Mouse (Mus musculus) testis, adult 2 months (tissue): ENCODE measurements around the gene Ranbp9. TPM values are rescaled to one million over a fixed set of nuclear protein-coding genes. Genes with fewer than 3 reads are reported as not detected.
A peak's percentile ranks its signal among the peaks of the same experiment; 100 is the strongest.

Experiments used
- H3K27ac ChIP-seq: fragments of 200-500 bp; 2 replicates; pipeline ENCODE4 v1.5.1; 2012; ENCODE audit warnings: low read depth, low read length; ENCODE audit not compliant: control insufficient read depth, insufficient read depth
- H3K27me3 ChIP-seq: fragments of 200-500 bp; 2 replicates; pipeline ENCODE4 v1.6.1; 2012; ENCODE audit warnings: mild to moderate bottlenecking, low read length, moderate library complexity; ENCODE audit not compliant: control insufficient read depth, insufficient read depth
- H3K36me3 ChIP-seq: fragments of 200-500 bp; 2 replicates; pipeline ENCODE4 v1.6.1; 2012; ENCODE audit warnings: mild to moderate bottlenecking, low read length; ENCODE audit not compliant: control insufficient read depth, insufficient read depth
- H3K4me1 ChIP-seq: fragments of 200-500 bp; 2 replicates; pipeline ENCODE4 v1.6.1; 2012; ENCODE audit warnings: low read length; ENCODE audit not compliant: control insufficient read depth, insufficient read depth
- H3K4me3 ChIP-seq: fragments of 200-500 bp; 2 replicates; pipeline ENCODE4 v1.5.1; 2012; ENCODE audit warnings: low read depth, mild to moderate bottlenecking, low read length, moderate library complexity, mixed read lengths; ENCODE audit not compliant: control insufficient read depth
- CTCF ChIP-seq: fragments of 200-500 bp; IDR thresholded peaks from 2 replicates; pipeline ENCODE4 v1.5.1; 2012; ENCODE audit warnings: low read depth, mild to moderate bottlenecking, inconsistent platforms, low read length, moderate library complexity; ENCODE audit not compliant: control insufficient read depth, insufficient read depth, insufficient replicate concordance
- POLR2A ChIP-seq: fragments of 200-500 bp; IDR thresholded peaks from 2 replicates; pipeline ENCODE4 v1.6.1; 2012; ENCODE audit warnings: low read depth, mild to moderate bottlenecking, inconsistent platforms, low read length, moderate library complexity; ENCODE audit not compliant: control insufficient read depth
- polyA plus RNA-seq: library from polyadenylated mRNA; depleted of rRNA; stranded (reverse); fragments of >200 nt; gene quantifications from 2 replicates; pipeline ENCODE4 v1.2.3, GENCODE M21; 2012

Ranbp9 gene
- polyA plus RNA-seq, 1 experiment, result 164 TPM

DNA sequence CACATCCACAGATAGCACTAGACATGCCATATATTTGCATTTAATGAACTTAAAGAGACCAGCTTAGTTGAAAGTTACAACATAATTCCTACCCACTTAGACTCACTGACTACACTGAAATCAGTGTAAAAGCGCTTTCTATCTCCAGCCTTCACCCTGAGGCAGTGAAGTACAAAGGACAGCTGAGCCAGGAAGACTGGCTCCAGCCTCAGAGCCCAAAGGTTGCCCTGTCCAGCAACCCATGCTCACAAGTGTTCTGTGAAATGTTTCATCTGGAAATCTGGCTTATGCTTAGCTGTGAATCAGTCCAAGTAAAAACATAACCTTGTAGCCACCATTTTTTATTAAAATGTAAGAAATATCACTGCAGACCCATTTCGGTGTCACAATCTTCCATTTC lies 67.5 kb downstream of the Ranbp9 start:
- TF ChIP-seq CTCF (no peak), POLR2A (no peak)
- no peaks in the 10 kb centered on the region for H3K4me1 ChIP-seq
- H3K36me3 ChIP-seq, result peaks cover 4% of the 10 kb centered on the region
- no peak overlapping the region for H3K27ac ChIP-seq
- H3K27me3 ChIP-seq, result no peaks in the 10 kb centered on the region
- H3K4me3 ChIP-seq, result no peak overlapping the region

GRCm38 (mm10) chr13:43412311-43412710 lies 68.8 kb downstream of the Ranbp9 start:
- Histone ChIP-seq H3K36me3 (peaks cover 4% of the 10 kb centered on the region), H3K4me3 (no peak overlapping the region), H3K27ac (no peak overlapping the region)

DNA sequence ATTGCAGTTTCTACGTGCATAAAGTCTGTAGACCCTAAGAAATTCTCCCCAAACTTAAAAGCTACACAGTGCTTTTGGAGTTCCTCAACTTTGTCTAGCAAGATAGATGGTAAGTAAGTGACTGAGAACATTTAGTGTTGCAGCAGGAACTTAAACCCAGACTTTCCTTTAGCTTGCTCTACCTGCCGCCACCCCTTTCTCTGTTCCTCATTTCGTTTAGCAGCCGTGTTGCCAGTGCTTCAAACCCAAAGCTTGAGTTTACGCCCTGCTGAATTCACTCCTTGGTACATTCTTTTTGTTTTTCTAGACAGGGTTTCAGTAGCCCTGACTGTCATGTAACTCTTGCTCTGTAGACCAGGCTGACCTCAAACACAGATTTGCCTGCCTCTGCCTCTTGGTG lies 81.5 kb downstream of the Ranbp9 start:
- Histone ChIP-seq H3K27me3 (no peaks in the 10 kb centered on the region), H3K27ac (no peak overlapping the region), H3K4me3 (no peak overlapping the region), H3K4me1 (peaks cover 6% of the 10 kb centered on the region), H3K36me3 (no peaks in the 10 kb centered on the region; the same call in 1 of the 2 replicates)
- no peak for TF ChIP-seq CTCF
- TF ChIP-seq POLR2A, result no peak

More at GRCm38 (mm10) chr13:43412311-43412710, 68.8 kb downstream of the Ranbp9 start:
- no peaks in the 10 kb centered on the region for H3K4me1 ChIP-seq
- no peaks in the 10 kb centered on the region for H3K27me3 ChIP-seq
- no peak for TF ChIP-seq CTCF

DNA sequence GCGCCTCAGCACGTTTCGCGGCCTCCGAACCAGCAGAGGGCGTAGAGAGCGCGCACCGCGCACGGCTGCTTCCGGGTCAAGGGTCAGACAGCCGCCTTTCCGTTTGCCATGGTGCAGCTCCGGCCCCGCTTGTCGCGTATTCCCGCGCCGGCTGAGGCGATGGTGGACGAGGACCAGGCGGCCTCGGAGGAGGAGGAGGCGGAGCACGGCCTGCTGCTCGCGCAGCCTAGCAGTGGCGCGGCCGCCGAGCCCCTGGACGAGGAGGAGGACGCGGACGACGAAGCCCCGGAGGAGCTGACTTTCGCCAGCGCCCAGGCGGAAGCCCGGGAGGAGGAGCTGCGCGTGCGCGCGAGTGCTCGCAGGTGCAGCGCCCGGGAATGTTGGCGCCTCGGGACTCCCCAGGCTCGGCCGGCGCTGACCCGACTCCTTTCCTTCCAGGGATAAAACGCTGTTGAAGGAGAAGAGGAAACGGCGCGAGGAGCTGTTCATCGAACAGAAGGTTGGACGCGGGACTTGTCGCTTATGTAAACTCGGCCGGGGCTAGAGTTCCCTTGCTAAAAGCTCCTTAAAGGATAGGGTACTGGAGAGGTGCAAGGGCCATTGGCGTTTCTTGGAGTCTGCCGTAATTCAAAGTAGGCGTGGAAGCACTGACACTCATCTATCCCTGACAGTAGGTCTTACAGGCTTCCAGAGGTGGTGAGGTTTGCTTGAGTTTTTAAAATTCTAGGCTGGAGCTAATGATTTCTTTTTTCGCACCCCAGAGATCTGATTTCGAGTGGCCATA lies 82.6 kb downstream of the Ranbp9 start, which contains the start of gene Nol7:
Nol7 (plus strand) TSS at position 94 of the 784 bp plus-strand sequence.
- H3K4me1 ChIP-seq, result peaks cover 6% of the 10 kb centered on the region
- TF ChIP-seq POLR2A (peak; percentile 88), CTCF (peak; percentile 68; the same call in 1 of the 2 replicates)
- no peaks in the 10 kb centered on the region for H3K27me3 ChIP-seq
- H3K36me3 ChIP-seq, result no peaks in the 10 kb centered on the region; the same call in 1 of the 2 replicates
- H3K27ac ChIP-seq, result peak within 1 kb of the TSS; percentile 98
- H3K4me3 ChIP-seq, result peak within 1 kb of the TSS; percentile 96

GRCm38 (mm10) chr13:43397700-43398296 lies 83.3 kb downstream of the Ranbp9 start:
- TF ChIP-seq POLR2A (no peak), CTCF (no peak)
- Histone ChIP-seq H3K27ac (no peak overlapping the region), H3K4me1 (peaks cover 6% of the 10 kb centered on the region), H3K36me3 (no peaks in the 10 kb centered on the region; the same call in 1 of the 2 replicates), H3K4me3 (peak overlapping the region; percentile 96; the same call in 1 of the 2 replicates), H3K27me3 (no peaks in the 10 kb centered on the region)

DNA sequence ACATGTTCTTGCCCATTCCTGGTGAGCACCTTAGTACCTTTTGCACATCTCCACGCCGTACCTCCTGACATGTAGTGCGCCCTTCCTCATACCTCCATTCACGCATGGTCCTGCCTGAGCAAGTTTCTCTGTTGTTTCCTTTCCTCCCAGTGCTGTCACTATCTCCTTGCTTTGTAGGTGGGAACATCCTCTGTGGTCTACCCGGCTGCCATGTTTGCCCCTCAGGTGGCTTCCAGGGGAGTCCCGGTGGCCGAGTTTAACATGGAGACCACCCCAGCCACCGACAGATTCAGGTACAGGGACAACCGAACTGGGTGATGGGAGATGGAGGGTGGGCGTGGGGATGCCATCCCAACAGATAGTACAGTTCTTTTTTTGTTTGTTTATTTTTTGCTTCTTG lies 95.8 kb downstream of the Ranbp9 start:
- TF ChIP-seq CTCF (no peak), POLR2A (no peak)
- no peaks in the 10 kb centered on the region for H3K4me1 ChIP-seq
- H3K27me3 ChIP-seq, result no peaks in the 10 kb centered on the region
- H3K4me3 ChIP-seq, result no peak overlapping the region
- H3K36me3 ChIP-seq, result no peaks in the 10 kb centered on the region
- no peak overlapping the region for H3K27ac ChIP-seq

GRCm38 (mm10) chr13:43379989-43380388 lies 101.1 kb downstream of the Ranbp9 start:
- Histone ChIP-seq H3K36me3 (no peaks in the 10 kb centered on the region), H3K27ac (no peak overlapping the region), H3K4me3 (no peak overlapping the region), H3K27me3 (no peaks in the 10 kb centered on the region), H3K4me1 (no peaks in the 10 kb centered on the region)
- TF ChIP-seq POLR2A (no peak), CTCF (no peak)
